Mouse (Mus musculus): Measurements from ENCODE around the gene Fam184a. TPM values are rescaled to one million over a fixed set of nuclear protein-coding genes. Genes with fewer than 3 reads are reported as not detected.
A peak's percentile ranks its signal among the peaks of the same experiment; 100 is the strongest.

Fam184a gene
- total and polyA plus RNA-seq, 2 experiments from 2014 or later = 10.3 to 20.3 TPM

- H3K4me1 ChIP-seq (ENCODE audit: insufficient read depth) = no peaks in the 10 kb centered on the region
- H3K27ac ChIP-seq (ENCODE audit: low read depth, low read length) = no peak overlapping the region
- H3K4me3 ChIP-seq (ENCODE audit: low read depth, low read length) = no peak overlapping the region
- DNase-seq = no peak
- peak; percentile 51; the same call in 1 of the 2 replicates for ATAC-seq
- 89% methylated on average over 8 of the region's 8 CpGs for WGBS
- no peak overlapping the region for H3K4me2 ChIP-seq (ENCODE audit: low read depth)
- no peak overlapping the region for H3K9ac ChIP-seq
- H3K27me3 ChIP-seq (ENCODE audit: insufficient read depth, low read length) = no peaks in the 10 kb centered on the region
- no peak for TF ChIP-seq CTCF (IDR thresholded peaks at IDR 0.05; ENCODE audit: low read depth)
- H3K36me3 ChIP-seq (ENCODE audit: insufficient read depth) = no peaks in the 10 kb centered on the region
- no peaks in the 10 kb centered on the region for H3K9me3 ChIP-seq (ENCODE audit: low read length)
Measured at GRCm38 (mm10) chr10:53738842-53739241, 12.1 kb downstream of the Fam184a start.

GRCm38 (mm10) chr10:53735201-53735865 lies 15.6 kb downstream of the Fam184a start:
- Histone ChIP-seq H3K36me3 (ENCODE audit: insufficient read depth) (no peaks in the 10 kb centered on the region), H3K4me1 (ENCODE audit: insufficient read depth) (no peaks in the 10 kb centered on the region), H3K9ac (no peak overlapping the region), H3K9me3 (ENCODE audit: low read length) (no peaks in the 10 kb centered on the region), H3K27ac (ENCODE audit: low read depth, low read length) (no peak overlapping the region), H3K4me2 (ENCODE audit: low read depth) (no peak overlapping the region), H3K4me3 (ENCODE audit: low read depth, low read length) (no peak overlapping the region), H3K27me3 (ENCODE audit: insufficient read depth, low read length) (no peaks in the 10 kb centered on the region)
- no peak for DNase-seq
- 69% methylated on average over 7 of the region's 7 CpGs for WGBS
- no peak for ATAC-seq
- TF ChIP-seq CTCF (IDR thresholded peaks at IDR 0.05; ENCODE audit: low read depth) = no peak

- Histone ChIP-seq H3K36me3 (ENCODE audit: insufficient read depth) (no peaks in the 10 kb centered on the region), H3K27me3 (ENCODE audit: insufficient read depth, low read length) (no peaks in the 10 kb centered on the region), H3K4me2 (ENCODE audit: low read depth) (no peak overlapping the region), H3K9me3 (ENCODE audit: low read length) (no peaks in the 10 kb centered on the region), H3K27ac (ENCODE audit: low read depth, low read length) (no peak overlapping the region), H3K4me3 (ENCODE audit: low read depth, low read length) (no peak overlapping the region), H3K9ac (no peak overlapping the region), H3K4me1 (ENCODE audit: insufficient read depth) (no peaks in the 10 kb centered on the region)
- no peak for TF ChIP-seq CTCF (IDR thresholded peaks at IDR 0.05; ENCODE audit: low read depth)
- ATAC-seq (no peak; the same call in 1 of the 2 replicates), DNase-seq (no peak)
- WGBS = 89% methylated on average over 7 of the region's 7 CpGs
Measured at GRCm38 (mm10) chr10:53732324-53732723, 18.6 kb downstream of the Fam184a start.

GRCm38 (mm10) chr10:53728883-53729282 lies 22.0 kb downstream of the Fam184a start:
- H3K27ac ChIP-seq (ENCODE audit: low read depth, low read length) = no peak overlapping the region
- H3K4me2 ChIP-seq (ENCODE audit: low read depth) = no peak overlapping the region
- H3K27me3 ChIP-seq (ENCODE audit: insufficient read depth, low read length) = no peaks in the 10 kb centered on the region
- no peak for ATAC-seq
- H3K9me3 ChIP-seq (ENCODE audit: low read length) = no peaks in the 10 kb centered on the region
- H3K4me1 ChIP-seq (ENCODE audit: insufficient read depth) = no peaks in the 10 kb centered on the region
- TF ChIP-seq CTCF (IDR thresholded peaks at IDR 0.05; ENCODE audit: low read depth) = no peak
- H3K36me3 ChIP-seq (ENCODE audit: insufficient read depth) = no peaks in the 10 kb centered on the region
- no peak overlapping the region for H3K9ac ChIP-seq
- no peak overlapping the region for H3K4me3 ChIP-seq (ENCODE audit: low read depth, low read length)
- WGBS = 81% methylated on average over 1 of the region's 1 CpGs
- DNase-seq = no peak

GRCm38 (mm10) chr10:53725301-53725700 lies 25.6 kb downstream of the Fam184a start:
- H3K4me2 ChIP-seq (ENCODE audit: low read depth) = no peak overlapping the region
- ATAC-seq (no peak), DNase-seq (no peak)
- H3K27me3 ChIP-seq (ENCODE audit: insufficient read depth, low read length) = no peaks in the 10 kb centered on the region
- H3K4me3 ChIP-seq (ENCODE audit: low read depth, low read length) = no peak overlapping the region
- no peaks in the 10 kb centered on the region for H3K4me1 ChIP-seq (ENCODE audit: insufficient read depth)
- no peaks in the 10 kb centered on the region for H3K9me3 ChIP-seq (ENCODE audit: low read length)
- WGBS = 36% methylated on average over 2 of the region's 2 CpGs
- TF ChIP-seq CTCF (IDR thresholded peaks at IDR 0.05; ENCODE audit: low read depth) = no peak
- H3K36me3 ChIP-seq (ENCODE audit: insufficient read depth) = no peaks in the 10 kb centered on the region
- no peak overlapping the region for H3K27ac ChIP-seq (ENCODE audit: low read depth, low read length)
- H3K9ac ChIP-seq = no peak overlapping the region

GRCm38 (mm10) chr10:53704516-53704915 lies 46.4 kb downstream of the Fam184a start:
- DNase-seq = no peak
- Histone ChIP-seq H3K27ac (ENCODE audit: low read depth, low read length) (no peak overlapping the region), H3K4me3 (ENCODE audit: low read depth, low read length) (no peak overlapping the region), H3K4me2 (ENCODE audit: low read depth) (no peak overlapping the region), H3K9me3 (ENCODE audit: low read length) (no peaks in the 10 kb centered on the region), H3K9ac (no peak overlapping the region), H3K36me3 (ENCODE audit: insufficient read depth) (no peaks in the 10 kb centered on the region), H3K4me1 (ENCODE audit: insufficient read depth) (no peaks in the 10 kb centered on the region), H3K27me3 (ENCODE audit: insufficient read depth, low read length) (no peaks in the 10 kb centered on the region)
- no peak for ATAC-seq
- no peak for TF ChIP-seq CTCF (IDR thresholded peaks at IDR 0.05; ENCODE audit: low read depth)
- WGBS = 93% methylated on average over 9 of the region's 9 CpGs

GRCm38 (mm10) chr10:53698531-53698930 lies 52.4 kb downstream of the Fam184a start:
- ATAC-seq = no peak
- H3K27me3 ChIP-seq (ENCODE audit: insufficient read depth, low read length) = no peaks in the 10 kb centered on the region
- H3K4me1 ChIP-seq (ENCODE audit: insufficient read depth) = no peaks in the 10 kb centered on the region
- H3K27ac ChIP-seq (ENCODE audit: low read depth, low read length) = no peak overlapping the region
- no peaks in the 10 kb centered on the region for H3K36me3 ChIP-seq (ENCODE audit: insufficient read depth)
- H3K4me2 ChIP-seq (ENCODE audit: low read depth) = no peak overlapping the region
- 94% methylated on average over 10 of the region's 10 CpGs for WGBS
- H3K9me3 ChIP-seq (ENCODE audit: low read length) = no peaks in the 10 kb centered on the region
- no peak overlapping the region for H3K9ac ChIP-seq
- no peak for DNase-seq
- no peak for TF ChIP-seq CTCF (IDR thresholded peaks at IDR 0.05; ENCODE audit: low read depth)
- no peak overlapping the region for H3K4me3 ChIP-seq (ENCODE audit: low read depth, low read length)
